Mouse (Mus musculus): Measurements from ENCODE around the gene Olfr202. TPM values are rescaled to one million over a fixed set of nuclear protein-coding genes. Genes with fewer than 3 reads are reported as not detected.
"Not testable (repeated sequence)": the region's sequence is repeated elsewhere in the genome, so short reads cannot be mapped to it uniquely, and the experiment has no call there.

Gene Olfr202
- not detected in 2 replicates for polyA plus RNA-seq (2015; fragmentation: Nextera tagmentation; extraction: Ambion mirVana)

GRCm38 (mm10) chr16:59286693-59287092, at the start of gene Olfr202:
Olfr202 (minus strand) TSS chr16:59286793.
- DNase-seq (ENCODE audit: low spot score), result no peak
- 66% methylated on average over 1 of the region's 1 CpGs for WGBS
- H3K4me1 ChIP-seq (ENCODE audit: insufficient read depth, low read depth, low read length), result no peaks in the 10 kb centered on the region
- H3K36me3 ChIP-seq (ENCODE audit: insufficient read depth, low read length), result no peaks in the 10 kb centered on the region
- H3K9ac ChIP-seq (replicated peaks; ENCODE audit: low read depth), result no peak within 1 kb of the TSS
- TF ChIP-seq EP300 (IDR thresholded peaks at IDR 0.05), result no peak
- no peak for TF ChIP-seq CTCF (IDR thresholded peaks at IDR 0.05)
- no peaks in the 10 kb centered on the region for H3K27me3 ChIP-seq (replicated peaks; ENCODE audit: insufficient read depth, low read length)
- no peak within 1 kb of the TSS for H3K4me2 ChIP-seq (replicated peaks; ENCODE audit: low read depth, low read length)
- no peaks in the 10 kb centered on the region for H3K9me3 ChIP-seq (ENCODE audit: low read length)
- H3K4me3 ChIP-seq (ENCODE audit: low read depth, low read length), result no peak within 1 kb of the TSS
- ATAC-seq, result no peak
- H3K27ac ChIP-seq (ENCODE audit: low read length), result no peak within 1 kb of the TSS

GRCm38 (mm10) chr16:59331038-59331437, 44.4 kb upstream of the Olfr202 start, which contains the start of gene Olfr205:
Olfr205 (minus strand) TSS chr16:59331138.
- Histone ChIP-seq H3K4me2 (replicated peaks; ENCODE audit: low read depth, low read length) (no peak within 1 kb of the TSS), H3K4me1 (ENCODE audit: insufficient read depth, low read depth, low read length) (no peaks in the 10 kb centered on the region), H3K36me3 (ENCODE audit: insufficient read depth, low read length) (no peaks in the 10 kb centered on the region), H3K4me3 (ENCODE audit: low read depth, low read length) (no peak within 1 kb of the TSS), H3K27ac (ENCODE audit: low read length) (no peak within 1 kb of the TSS), H3K9me3 (ENCODE audit: low read length) (no peaks in the 10 kb centered on the region), H3K27me3 (replicated peaks; ENCODE audit: insufficient read depth, low read length) (no peaks in the 10 kb centered on the region), H3K9ac (replicated peaks; ENCODE audit: low read depth) (no peak within 1 kb of the TSS)
- DNase-seq (ENCODE audit: low spot score) (no peak), ATAC-seq (no peak)
- TF ChIP-seq EP300 (IDR thresholded peaks at IDR 0.05) (no peak), CTCF (IDR thresholded peaks at IDR 0.05) (no peak)

- 30% methylated on average over 1 of the region's 1 CpGs for WGBS
- not testable (repeated sequence) for H3K9me3 ChIP-seq (ENCODE audit: low read length); H3K4me1 ChIP-seq (ENCODE audit: insufficient read depth, low read depth, low read length); H3K4me2 ChIP-seq (replicated peaks; ENCODE audit: low read depth, low read length); H3K9ac ChIP-seq (replicated peaks; ENCODE audit: low read depth); H3K27ac ChIP-seq (ENCODE audit: low read length); DNase-seq (ENCODE audit: low spot score); H3K4me3 ChIP-seq (ENCODE audit: low read depth, low read length); H3K27me3 ChIP-seq (replicated peaks; ENCODE audit: insufficient read depth, low read length); ATAC-seq; H3K36me3 ChIP-seq (ENCODE audit: insufficient read depth, low read length)
These were observed 36.7 kb upstream of the Olfr202 start for GRCm38 (mm10) chr16:59323262-59323661.

- H3K36me3 ChIP-seq (ENCODE audit: insufficient read depth, low read length), result no peaks in the 10 kb centered on the region
- no peak for ATAC-seq
- H3K4me2 ChIP-seq (replicated peaks; ENCODE audit: low read depth, low read length), result no peak within 1 kb of the TSS
- DNase-seq (ENCODE audit: low spot score), result no peak
- H3K4me1 ChIP-seq (ENCODE audit: insufficient read depth, low read depth, low read length), result no peaks in the 10 kb centered on the region
- no peaks in the 10 kb centered on the region for H3K9me3 ChIP-seq (ENCODE audit: low read length)
- H3K9ac ChIP-seq (replicated peaks; ENCODE audit: low read depth), result no peak within 1 kb of the TSS
- H3K4me3 ChIP-seq (ENCODE audit: low read depth, low read length), result no peak within 1 kb of the TSS
- no peak within 1 kb of the TSS for H3K27ac ChIP-seq (ENCODE audit: low read length)
- TF ChIP-seq CTCF (IDR thresholded peaks at IDR 0.05) (no peak), EP300 (IDR thresholded peaks at IDR 0.05) (no peak)
- no peaks in the 10 kb centered on the region for H3K27me3 ChIP-seq (replicated peaks; ENCODE audit: insufficient read depth, low read length)
These were observed 31.6 kb upstream of the Olfr202 start, which contains the start of gene Olfr204 for GRCm38 (mm10) chr16:59318148-59318547. Olfr204 (minus strand) TSS chr16:59318248.

GRCm38 (mm10) chr16:59298581-59298980, 12.0 kb upstream of the Olfr202 start, which contains the start of gene Olfr203:
Olfr203 (plus strand) TSS chr16:59298881.
- H3K9ac ChIP-seq (replicated peaks; ENCODE audit: low read depth), result no peak within 1 kb of the TSS
- DNase-seq (ENCODE audit: low spot score) (no peak), ATAC-seq (no peak)
- no peak within 1 kb of the TSS for H3K27ac ChIP-seq (ENCODE audit: low read length)
- no peaks in the 10 kb centered on the region for H3K9me3 ChIP-seq (ENCODE audit: low read length)
- H3K4me1 ChIP-seq (ENCODE audit: insufficient read depth, low read depth, low read length), result no peaks in the 10 kb centered on the region
- TF ChIP-seq CTCF (IDR thresholded peaks at IDR 0.05) (no peak), EP300 (IDR thresholded peaks at IDR 0.05) (no peak)
- no peak within 1 kb of the TSS for H3K4me2 ChIP-seq (replicated peaks; ENCODE audit: low read depth, low read length)
- no peaks in the 10 kb centered on the region for H3K36me3 ChIP-seq (ENCODE audit: insufficient read depth, low read length)
- H3K27me3 ChIP-seq (replicated peaks; ENCODE audit: insufficient read depth, low read length), result no peaks in the 10 kb centered on the region
- 72% methylated on average over 2 of the region's 2 CpGs for WGBS
- no peak within 1 kb of the TSS for H3K4me3 ChIP-seq (ENCODE audit: low read depth, low read length)

- not testable (repeated sequence) for H3K27me3 ChIP-seq (replicated peaks; ENCODE audit: insufficient read depth, low read length); H3K4me1 ChIP-seq (ENCODE audit: insufficient read depth, low read depth, low read length); ATAC-seq; H3K4me2 ChIP-seq (replicated peaks; ENCODE audit: low read depth, low read length); H3K27ac ChIP-seq (ENCODE audit: low read length); H3K36me3 ChIP-seq (ENCODE audit: insufficient read depth, low read length); H3K9ac ChIP-seq (replicated peaks; ENCODE audit: low read depth); H3K4me3 ChIP-seq (ENCODE audit: low read depth, low read length); DNase-seq (ENCODE audit: low spot score); H3K9me3 ChIP-seq (ENCODE audit: low read length)
- 70% methylated on average over 9 of the region's 9 CpGs for WGBS
These were observed 983 bp upstream of the Olfr202 start for GRCm38 (mm10) chr16:59287576-59287975.

- H3K36me3 ChIP-seq (ENCODE audit: insufficient read depth, low read length), result no peaks in the 10 kb centered on the region
These were observed 3.1 kb downstream of the Olfr202 start for GRCm38 (mm10) chr16:59283476-59283875.

More at GRCm38 (mm10) chr16:59283476-59283875, 3.1 kb downstream of the Olfr202 start:
- DNase-seq (ENCODE audit: low spot score) (no peak), ATAC-seq (no peak)
- Histone ChIP-seq H3K4me1 (ENCODE audit: insufficient read depth, low read depth, low read length) (no peaks in the 10 kb centered on the region), H3K4me3 (ENCODE audit: low read depth, low read length) (no peak overlapping the region), H3K9ac (replicated peaks; ENCODE audit: low read depth) (no peak overlapping the region), H3K9me3 (ENCODE audit: low read length) (no peaks in the 10 kb centered on the region), H3K4me2 (replicated peaks; ENCODE audit: low read depth, low read length) (no peak overlapping the region), H3K27ac (ENCODE audit: low read length) (no peak overlapping the region), H3K27me3 (replicated peaks; ENCODE audit: insufficient read depth, low read length) (no peaks in the 10 kb centered on the region)
- 36% methylated on average over 1 of the region's 1 CpGs for WGBS
- TF ChIP-seq CTCF (IDR thresholded peaks at IDR 0.05) (no peak), EP300 (IDR thresholded peaks at IDR 0.05) (no peak)
